Mouse (Mus musculus) gastrocnemius, postnatal 25 days (tissue): ENCODE results near the gene Jkamp. TPM values are rescaled to one million over a fixed set of nuclear protein-coding genes. Genes with fewer than 3 reads are reported as not detected.
"Not testable (repeated sequence)": the region's sequence is repeated elsewhere in the genome, so short reads cannot be mapped to it uniquely, and the experiment has no call there.

ENCODE experiments used
- DNase-seq: peaks from one replicate; pipeline ENCODE4 v3.0.0; 2022
- long read RNA-seq, 2 experiments: library from polyadenylated mRNA; stranded (forward); transcript quantifications; one replicate each; pipeline ENCODE4 v2.0.0; 2021
- total RNA-seq, 2 experiments: library from RNA; stranded (reverse); gene quantifications; 1 replicate in 1 of 2; 2 replicates in 1 of 2; pipeline ENCODE4 v1.2.3; 2021

Gene Jkamp
- total RNA-seq: 10 to 100 TPM in 1 of 2 experiments, 1 to 10 TPM in 1; 8.0 to 10.9 TPM
- long read RNA-seq, experiment 1, transcript Jkamp-202 (7 exons, 1,874 nt): minor isoform, 5 of 28 reads
- long read RNA-seq, experiment 1, transcript Jkamp-201 (7 exons, 1,292 nt): major isoform, 19 of 28 reads
- long read RNA-seq, experiment 1, partial matches to known transcripts: 1 of 28 reads
- long read RNA-seq, experiment 1, other reads (novel, unspliced or antisense): 3 of 28 reads
- long read RNA-seq, experiment 2, transcript Jkamp-202 (7 exons, 1,874 nt): minor isoform, 11 of 39 reads
- long read RNA-seq, experiment 2, transcript Jkamp-201 (7 exons, 1,292 nt): major isoform, 25 of 39 reads
- long read RNA-seq, experiment 2, partial matches to known transcripts: 0 of 39 reads
- long read RNA-seq, experiment 2, other reads (novel, unspliced or antisense): 2 of 39 reads

DNA sequence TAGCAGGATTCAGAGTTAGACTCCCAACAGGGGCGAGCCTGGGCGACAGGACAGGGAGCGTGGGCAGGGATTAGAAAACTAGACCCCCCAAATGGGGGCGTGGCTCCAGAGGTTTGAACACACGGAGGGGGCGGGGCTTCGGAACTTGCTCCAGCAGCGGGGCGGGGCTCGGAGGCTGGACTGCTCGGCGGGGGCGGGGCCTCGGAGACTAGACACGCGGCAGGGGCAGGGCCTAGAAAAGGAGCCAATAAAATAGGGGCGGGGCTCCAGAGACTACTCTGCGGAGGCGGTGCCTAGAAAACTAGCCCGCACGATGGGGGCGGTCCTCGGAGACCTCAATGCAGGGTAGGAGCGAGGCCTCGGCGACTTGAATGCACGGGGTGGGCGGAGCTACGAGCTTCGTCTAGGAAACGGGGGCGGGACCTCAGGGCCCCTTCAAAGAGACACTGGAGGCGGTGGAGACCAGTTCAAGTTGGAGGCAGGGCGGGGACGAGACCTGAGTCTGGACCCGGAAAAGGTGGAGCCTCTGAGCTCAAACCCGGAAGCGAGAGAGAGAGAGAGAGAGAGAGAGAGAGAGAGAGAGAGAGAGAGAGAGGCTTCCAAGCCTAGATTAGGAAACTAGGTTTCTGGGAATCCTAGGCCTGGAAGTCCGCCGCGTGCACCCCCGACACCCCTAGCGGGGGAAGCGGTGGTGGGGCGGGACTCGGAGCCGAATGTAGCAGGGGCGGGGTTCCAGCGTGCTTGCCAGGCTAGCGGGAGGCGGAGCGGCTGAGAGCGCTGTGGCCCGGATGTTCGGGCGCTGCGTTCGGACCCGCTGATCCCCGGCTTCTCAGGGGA lies at the start of gene Jkamp, which contains the start of gene L3hypdh:
Gene Jkamp (plus strand): TSS at position 261 of the 837 bp plus-strand sequence.
Gene L3hypdh (minus strand): TSS at position 111 of the 837 bp plus-strand sequence.
- peak; percentile 99 for DNase-seq

DNA sequence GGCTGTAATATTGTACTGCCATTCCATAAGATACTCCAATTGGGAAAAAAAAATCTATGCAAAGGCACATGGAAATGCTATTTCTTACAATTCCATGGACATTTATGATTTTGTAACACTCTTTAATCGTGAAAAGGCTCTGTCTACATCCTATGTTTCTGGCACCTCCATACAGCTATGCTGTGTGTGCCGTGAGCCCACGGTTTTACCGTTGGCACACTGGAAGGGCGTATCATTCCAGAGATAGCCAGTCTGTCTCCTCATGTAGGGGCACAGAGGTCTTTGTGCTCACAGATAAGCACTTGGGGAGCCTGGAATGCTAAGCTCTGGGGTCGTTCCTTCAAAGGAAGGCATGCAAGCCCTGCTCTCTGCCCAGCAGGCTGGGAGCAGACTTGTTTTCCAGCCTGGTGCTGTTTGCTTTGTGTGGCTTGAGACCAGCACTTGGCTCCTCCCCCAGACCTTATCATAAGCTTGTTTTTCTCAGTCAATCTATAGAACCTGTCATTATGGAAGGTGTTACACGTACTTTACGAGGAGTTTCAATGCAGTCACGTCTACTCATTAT lies 49.2 kb upstream of the Jkamp start:
- DNase-seq: no peak

DNA sequence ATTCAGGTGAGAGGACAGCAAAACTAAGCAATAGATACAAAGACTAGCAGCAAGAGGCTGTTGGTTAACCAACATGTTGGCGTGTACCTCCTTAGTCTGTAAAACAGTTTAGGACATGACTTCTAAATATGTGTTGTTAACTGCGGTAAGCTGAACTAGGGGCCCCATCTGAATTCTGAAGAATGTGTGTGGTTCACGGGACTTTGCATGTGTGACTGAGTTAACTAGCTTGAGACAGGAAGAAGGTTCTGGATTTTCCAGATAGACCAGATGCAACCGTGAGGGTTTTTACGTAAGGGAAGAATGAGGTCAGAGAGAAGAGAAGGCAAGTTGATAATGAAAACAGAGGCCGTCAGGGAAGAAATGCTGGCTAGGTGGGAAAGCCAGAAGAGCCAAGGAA lies 48.3 kb upstream of the Jkamp start:
- DNase-seq: no peak

DNA sequence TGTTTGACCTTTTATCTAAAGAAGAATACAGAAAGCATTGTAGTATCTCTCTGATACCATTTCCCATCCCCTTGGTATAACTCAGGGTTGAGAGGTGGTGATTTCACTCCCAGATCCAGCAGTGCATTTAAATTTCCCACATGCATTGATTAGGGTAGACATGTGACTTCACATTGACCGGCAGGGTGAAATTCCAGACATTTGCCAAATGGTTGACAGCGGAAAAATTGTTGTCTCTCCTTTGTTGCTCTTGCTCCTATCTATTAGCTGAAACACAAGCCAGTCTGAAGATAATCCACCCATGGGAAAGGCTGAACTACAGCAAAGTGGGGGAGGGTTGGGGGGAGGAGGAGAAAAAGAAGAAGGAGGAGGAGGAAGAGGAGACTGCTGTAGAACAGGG lies 46.5 kb upstream of the Jkamp start:
- DNase-seq: no peak

DNA sequence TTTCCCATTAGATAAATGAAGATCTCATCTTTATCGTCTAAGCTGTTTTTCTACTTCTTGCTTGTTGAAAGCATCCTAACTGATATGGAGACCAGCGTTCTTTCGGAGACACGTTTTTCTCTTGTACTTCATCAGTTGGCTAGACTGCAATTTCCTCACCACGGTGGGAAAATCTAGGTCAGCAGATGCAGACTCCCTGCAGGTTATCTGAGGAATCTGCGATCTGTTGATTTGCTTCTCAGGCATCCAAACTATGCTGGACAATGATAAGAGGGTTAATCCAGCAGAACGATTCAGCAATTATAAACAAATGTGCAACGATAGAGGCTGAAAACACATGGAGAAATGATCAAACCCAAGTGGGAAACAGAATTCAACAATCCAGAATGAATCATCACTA lies 45.9 kb upstream of the Jkamp start:
- no peak for DNase-seq

DNA sequence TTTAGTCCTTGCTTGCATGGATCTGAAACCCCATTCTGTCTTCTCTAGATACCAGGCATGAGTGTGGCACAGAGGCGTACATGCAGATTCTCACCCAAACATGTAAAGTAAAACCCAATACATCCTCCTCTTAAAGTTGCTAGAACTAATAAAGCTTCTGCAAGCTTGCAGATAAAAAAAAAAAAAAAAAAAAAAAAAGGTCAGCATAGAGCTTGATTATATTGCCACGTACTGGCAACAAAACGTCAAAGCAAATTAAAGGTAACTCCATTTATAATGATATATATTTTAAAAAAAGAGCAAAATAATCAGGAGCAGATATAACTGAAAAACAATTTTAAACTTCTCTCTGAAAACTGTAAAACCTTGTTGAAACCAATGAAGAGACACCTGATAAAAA lies 44.2 kb upstream of the Jkamp start:
- DNase-seq: no peak

DNA sequence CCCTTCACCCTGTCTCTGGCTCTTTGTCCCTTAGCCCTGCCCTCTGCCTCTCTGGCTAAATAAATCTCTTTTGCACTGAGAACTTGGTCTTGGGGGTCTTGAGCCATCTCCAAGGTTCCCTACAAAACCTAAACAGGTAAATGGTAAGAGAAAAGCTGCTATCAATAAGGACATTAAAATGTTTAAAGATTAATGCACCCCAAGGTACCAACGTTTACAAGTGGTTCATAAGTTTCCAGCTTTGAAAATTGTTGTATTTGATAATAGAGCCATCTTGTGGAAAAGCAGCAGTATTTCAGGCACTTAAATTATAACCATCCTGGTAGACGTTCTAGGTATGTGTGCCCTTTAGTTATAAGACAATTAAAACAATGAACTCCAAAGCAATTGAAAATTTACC lies 37.9 kb upstream of the Jkamp start:
- DNase-seq: no peak

DNA sequence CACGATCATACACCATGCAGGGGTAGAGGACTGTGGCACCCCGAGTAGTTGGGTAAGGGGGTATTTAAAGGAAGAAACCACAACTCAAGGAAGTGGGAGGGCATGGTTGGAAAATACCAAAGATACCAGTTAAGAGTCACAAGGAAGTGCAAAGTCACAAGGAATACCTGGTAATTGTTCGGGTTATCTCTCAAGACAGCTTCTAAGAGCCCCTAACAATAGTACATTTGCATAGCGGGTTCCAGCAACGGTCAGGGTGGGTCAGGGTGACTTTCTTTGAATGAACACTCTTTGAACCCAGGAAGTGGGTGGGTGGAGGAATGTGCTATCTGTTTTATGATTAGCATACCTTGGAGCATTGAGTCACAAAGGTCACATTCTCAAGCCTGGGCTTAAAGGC lies 35.2 kb upstream of the Jkamp start:
- not testable (repeated sequence) for DNase-seq

DNA sequence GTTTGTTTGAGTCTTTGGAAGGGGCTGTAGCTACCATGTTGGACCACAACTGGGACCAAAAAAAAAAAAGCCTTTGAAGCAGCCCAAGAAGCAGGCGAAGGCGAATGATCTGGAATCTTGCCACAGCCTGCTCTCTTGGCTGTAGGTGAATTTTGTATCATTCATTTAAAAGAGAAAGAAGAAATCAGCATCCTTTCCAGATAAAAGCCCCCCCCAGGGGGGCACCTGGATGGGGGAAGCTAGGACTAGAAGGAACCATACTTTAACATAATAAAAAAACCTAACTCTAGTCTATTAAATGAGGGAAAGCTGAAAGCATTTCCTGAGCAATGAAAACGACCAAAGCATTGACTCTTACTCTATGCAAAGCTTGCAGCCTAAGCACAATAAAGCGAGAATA lies 34.6 kb upstream of the Jkamp start:
- no peak for DNase-seq

DNA sequence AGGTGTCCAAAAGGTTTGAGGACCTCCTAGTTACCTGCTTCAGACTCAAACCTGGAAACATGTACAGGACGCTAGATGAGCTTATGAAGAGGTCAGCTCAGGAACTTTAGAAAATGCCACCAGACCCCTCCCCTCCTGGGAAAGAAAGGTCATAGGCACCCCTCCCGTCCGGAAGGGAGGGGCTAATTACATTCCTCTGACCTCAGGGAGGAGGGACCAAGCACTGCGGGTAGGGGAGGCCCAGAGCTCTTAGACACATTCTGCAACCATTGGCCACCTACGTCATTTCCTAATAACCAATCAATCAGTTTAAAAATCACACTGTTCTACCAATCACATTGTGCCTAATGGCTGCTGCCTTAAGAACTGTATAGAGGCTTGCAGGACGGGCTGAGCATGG lies 32.8 kb upstream of the Jkamp start:
- no peak for DNase-seq

DNA sequence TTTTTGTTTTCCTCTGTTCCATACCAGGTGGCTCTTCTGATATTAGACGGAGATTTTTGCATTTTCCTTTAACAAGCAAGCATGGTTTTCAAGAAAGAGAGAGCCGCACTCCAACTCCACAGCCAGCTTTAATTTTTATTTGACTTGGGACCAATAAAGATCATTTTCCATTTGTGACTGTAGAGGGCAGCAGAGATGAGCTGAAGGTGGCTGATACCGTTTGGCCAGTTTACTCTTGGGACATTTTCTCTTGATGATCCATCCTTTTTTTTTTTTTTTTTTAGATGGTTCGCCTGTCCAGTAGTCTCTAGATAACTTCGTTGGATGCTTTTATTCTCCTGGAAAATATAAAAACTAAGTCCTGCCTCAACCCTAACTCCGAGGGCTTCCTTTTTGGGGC lies 32.1 kb upstream of the Jkamp start:
- no peak for DNase-seq

DNA sequence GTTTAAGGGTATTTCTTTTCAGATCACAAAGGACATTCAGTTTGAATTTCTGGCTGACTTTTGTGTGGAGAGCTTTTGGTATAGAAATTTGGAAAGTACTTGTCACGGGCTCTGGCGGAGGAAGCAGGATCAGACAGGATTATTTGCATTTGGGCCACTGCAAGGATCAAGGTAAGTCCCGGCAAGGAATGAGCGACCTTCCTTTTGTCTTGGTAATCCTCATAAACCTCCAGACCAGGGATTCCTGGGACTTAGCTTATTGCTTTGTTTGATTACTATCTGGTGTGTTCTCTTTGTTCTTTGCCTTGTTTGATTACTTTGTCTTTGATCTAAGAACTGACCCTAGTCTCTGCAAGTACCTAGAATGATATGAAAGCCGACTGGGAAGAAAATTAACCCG lies 31.5 kb upstream of the Jkamp start:
- DNase-seq: no peak

DNA sequence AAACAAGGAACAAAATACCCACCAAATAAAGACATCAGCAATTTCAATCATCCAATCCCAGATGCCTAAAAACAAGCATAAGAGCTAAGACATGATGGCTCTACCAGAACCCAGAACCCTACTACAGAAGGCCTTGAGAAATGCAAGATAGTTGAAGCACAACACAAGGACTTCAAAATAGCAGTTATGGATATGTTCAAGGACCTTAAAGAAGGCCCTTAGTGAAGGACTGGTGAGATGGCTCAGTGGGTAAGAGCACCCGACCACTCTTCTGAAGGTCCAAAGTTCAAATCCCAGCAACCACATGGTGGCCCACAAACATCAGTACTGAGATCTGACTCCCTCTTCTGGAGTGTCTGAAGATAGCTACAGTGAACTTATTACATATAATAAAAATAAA lies 27.6 kb upstream of the Jkamp start:
- DNase-seq: no peak

DNA sequence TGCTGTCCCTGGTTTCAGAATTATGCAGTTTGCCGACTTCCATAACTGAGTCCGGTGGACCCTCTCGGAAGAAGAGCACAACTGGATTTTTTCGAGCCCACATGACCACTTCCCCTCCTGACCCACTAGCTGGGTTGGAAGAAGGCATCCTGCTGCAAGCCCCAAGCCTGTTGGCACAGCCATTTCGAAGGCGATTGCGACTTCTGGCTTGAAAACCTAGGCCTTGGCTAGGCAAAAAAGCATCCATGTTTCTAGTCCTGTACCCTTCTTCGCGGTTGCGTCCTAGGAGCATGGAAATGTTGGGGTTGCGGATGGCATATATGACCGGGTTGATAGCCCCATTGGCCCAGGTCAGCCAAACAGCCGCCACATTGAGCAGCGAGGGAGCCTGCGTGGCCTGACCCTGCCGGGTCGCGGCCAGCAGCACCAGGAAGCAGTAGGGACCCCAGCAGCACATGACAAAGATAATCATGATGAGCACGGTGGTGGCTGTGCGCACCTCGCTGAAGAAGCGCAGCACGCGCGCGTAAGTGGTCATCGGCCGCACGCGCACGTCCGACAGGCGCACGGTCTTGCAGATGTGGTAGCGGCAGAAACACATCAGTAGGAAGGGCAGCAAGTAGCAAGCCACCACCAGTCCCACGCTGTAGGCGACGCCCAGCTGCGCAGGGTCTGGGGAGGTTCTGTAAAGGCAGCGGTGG lies 15.6 kb upstream of the Jkamp start:
- DNase-seq: no peak

DNA sequence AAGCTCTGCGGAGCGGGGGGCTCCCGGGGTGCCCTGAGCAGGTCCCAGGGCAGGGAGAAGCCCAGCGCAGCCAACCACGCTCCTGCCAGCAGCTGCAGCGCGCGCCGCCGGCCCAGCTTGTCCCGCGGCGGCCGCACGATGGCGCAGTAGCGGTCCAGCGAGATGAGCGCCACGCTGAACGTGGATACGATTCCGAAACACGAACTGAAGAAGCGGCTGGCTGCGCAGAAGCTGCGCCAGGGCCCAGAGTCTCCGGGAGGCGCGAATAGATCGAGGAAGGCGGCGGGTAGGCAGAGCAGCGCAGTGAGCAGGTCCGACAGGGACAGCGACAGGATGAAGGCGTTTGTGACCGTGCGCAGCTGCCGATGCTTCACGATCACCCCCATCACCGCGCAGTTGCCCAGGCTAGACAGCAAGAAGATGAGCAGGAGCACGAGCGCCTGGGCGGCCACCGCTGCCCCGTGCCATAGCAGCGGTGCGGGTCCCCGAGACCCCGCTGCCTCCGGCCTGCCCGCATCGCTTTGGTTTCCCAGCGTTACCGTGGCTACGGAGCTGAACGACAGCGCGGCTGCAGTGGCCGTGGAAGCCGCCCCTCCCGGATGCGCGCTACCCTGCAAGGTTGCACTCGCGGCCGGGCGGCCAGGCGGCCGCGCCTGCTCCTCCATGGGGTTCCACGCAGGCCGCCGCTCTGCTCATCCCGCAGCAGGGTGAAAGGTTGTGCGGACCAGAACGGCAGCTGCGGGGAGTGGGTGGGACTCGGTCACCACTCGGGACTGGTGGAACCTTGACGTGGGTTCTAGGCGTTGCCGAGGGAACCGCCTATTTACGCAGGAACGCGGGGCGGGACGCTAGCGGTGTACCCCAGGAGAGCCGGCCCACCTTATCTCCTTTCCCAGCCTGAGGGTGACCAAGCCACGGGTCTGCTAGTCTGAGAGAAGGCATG lies 14.8 kb upstream of the Jkamp start, which contains the start of gene Gpr135:
Gene Gpr135 (minus strand): TSS at position 799 of the 943 bp plus-strand sequence.
- DNase-seq: peak; percentile 78

DNA sequence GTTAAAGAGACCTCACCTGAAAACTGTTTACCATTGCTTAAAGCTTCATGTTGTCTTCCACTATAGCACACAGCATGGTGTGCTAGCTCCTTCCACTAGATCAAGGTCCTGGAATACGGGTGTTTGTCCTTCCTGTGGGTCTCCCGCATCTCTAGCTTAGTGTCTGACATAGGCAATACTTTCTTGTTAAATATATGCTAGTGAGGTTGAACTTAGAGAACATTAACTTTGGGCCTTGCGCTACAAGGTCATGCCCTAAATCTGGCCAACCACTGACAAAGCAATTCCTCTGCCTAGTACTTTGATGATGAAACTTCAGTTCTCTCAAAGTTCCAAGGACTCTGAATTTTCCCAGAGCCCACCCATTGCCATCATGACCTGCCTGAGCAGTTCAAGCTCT lies 7.1 kb upstream of the Jkamp start:
- DNase-seq: no peak

DNA sequence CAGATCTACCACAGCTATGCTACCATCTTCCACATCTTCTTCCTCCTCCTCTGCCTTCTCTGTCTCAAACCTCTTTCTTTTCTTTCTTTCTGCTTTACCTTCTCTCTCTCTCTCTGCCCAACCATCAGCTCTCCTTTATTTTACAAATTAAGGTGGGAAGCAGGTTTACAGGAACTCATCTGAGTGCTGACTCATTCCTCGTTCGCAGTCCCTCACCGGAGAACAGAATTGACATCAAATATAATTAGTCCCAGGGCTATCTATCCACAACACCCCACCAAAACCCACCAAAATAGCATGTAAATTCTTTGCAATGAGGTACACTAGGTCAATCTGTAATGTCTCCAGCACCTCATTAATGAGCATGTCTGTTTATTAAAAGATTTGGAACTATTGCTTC lies 3.4 kb upstream of the Jkamp start:
- DNase-seq: no peak

DNA sequence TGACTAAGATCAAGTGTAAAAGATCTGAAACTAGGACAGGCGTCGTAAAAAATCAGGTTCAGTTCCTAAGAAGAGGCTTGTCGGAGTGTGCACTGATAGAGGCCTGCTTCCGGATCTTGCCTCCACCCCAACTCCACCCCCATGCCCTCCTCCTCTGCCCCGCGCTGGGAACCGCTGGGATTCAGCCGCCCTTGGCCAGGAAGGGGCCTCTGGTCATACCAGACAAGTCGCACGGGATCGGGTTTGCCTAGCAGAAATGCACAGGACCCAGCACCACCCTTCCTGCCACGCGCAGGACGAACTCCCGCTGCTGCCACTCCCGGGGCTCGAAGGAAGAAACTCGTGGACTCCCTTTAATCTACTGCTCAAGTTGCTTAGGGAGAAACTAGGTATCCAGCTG lies 3.0 kb upstream of the Jkamp start:
- DNase-seq: no peak

DNA sequence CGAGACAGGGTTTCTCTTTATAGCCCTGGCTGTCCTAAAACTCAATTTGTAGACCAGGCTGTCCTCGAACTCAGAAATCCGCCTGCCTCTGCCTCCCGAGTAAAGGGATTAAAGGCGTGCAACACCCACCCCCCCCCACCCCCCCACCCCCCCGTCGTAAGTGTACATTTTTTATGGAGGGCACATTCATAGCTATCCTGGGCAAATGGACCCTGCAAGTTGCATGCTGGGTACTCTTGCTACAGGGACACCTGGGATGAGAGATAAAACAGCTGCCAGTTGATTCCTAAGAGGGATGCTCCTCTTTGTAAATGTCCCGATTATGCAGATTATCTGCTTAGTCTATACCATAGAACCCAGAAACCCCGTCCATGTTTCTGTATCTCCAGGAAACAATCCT lies 2.1 kb upstream of the Jkamp start:
- DNase-seq: no peak

DNA sequence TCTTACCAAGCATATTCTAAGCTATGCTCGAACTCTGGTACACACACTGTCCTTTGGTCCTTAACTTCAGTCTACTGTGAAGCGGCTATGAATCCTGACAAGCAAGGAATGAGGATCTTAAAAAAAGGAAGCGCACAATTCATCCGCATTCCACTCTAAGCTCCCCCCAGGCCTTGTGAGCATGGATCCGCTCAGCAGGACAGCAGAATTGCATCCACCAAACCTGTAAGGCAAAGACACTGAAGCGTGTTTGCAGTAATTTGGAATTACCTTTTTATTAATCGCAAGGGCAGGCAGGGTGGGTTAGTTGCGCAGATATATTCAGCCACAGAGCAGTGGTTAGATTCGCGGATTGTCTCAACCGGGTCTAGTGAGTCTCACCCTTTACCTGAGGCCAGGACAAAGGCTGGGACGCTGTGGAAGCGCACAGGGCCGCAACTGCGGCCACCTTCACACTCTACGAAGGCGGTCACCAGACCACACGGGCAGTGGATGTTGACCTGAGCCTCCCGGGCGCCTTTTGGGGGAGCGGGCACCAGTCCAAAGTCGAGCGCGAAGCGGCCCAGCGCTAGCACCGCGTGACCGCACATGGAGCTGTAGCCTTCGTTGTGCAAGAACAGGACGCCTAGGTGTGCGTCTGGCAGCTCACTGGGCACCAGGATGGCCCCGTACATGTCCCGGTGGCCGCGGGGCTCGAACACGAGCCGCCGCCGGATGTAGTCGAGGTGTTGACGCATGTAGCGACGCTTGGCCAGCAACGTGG lies 947 bp upstream of the Jkamp start:
- DNase-seq: no peak

DNA sequence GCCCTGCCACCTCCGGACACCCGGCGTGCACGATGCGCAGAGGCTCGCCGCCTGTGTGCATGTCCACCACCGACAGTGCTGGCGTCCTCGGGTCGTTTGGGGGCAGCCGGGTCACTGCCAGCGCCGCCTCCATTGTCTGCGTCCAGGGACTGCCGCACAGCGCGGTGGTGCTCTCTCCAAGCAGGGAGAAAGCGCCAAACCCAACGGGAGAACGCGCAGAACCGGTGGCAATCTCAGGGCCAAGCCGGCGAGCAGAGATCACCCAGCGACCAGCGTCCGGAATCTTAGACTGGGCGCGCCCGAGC lies 413 bp upstream of the Jkamp start:
- no peak for DNase-seq
